Mouse (Mus musculus): ENCODE results near the gene Otop3. TPM values are rescaled to one million over a fixed set of nuclear protein-coding genes. Genes with fewer than 3 reads are reported as not detected.
"Not testable (repeated sequence)": the region's sequence is repeated elsewhere in the genome, so short reads cannot be mapped to it uniquely, and the experiment has no call there.

Gene Otop3
- polyA plus RNA-seq, 1 experiment from 2014 or later: not detected

DNA sequence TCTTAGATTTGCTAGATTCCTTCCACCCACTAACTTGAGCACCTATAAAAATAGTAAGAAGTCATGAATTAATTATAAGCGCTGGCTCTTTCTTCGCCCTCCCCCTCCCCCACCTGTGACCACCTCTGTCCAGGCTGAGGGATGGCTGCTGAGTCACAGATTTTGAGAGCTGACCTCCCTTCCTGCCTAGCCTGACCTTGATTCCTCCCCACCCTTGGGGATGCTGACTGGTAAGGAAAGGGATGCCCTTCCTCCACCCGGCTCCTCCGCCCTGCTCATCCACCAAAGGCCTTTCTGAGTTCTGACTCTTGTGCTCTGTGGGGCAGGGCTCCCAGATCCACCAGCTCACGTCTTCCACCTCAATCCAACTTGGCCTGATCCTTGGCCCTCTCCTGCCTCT lies 50.1 kb downstream of the Otop3 start:
- no peak overlapping the region for H3K4me3 ChIP-seq (ENCODE audit: low read depth, low read length)
- no peak overlapping the region for H3K9ac ChIP-seq (ENCODE audit: low read length)
- WGBS: 76% methylated on average over 5 of the region's 5 CpGs
- no peak overlapping the region for H3K4me2 ChIP-seq (ENCODE audit: low read depth, severe bottlenecking)
- no peak for DNase-seq (ENCODE audit: low spot score)
- H3K4me1 ChIP-seq (ENCODE audit: control insufficient read depth, insufficient read depth, low read length): peaks cover 23% of the 10 kb centered on the region
- no peaks in the 10 kb centered on the region for H3K27me3 ChIP-seq (ENCODE audit: control insufficient read depth, insufficient read depth, low read length)
- no peak overlapping the region for H3K27ac ChIP-seq (replicated peaks; ENCODE audit: low read depth, low read length)
- H3K36me3 ChIP-seq (ENCODE audit: control insufficient read depth, insufficient read depth, low read length): no peaks in the 10 kb centered on the region
- ATAC-seq (ENCODE audit: insufficient number of reproducible peaks, low FRiP score, low TSS enrichment, low read depth): no peak
- no peaks in the 10 kb centered on the region for H3K9me3 ChIP-seq (ENCODE audit: control insufficient read depth, low read length)

DNA sequence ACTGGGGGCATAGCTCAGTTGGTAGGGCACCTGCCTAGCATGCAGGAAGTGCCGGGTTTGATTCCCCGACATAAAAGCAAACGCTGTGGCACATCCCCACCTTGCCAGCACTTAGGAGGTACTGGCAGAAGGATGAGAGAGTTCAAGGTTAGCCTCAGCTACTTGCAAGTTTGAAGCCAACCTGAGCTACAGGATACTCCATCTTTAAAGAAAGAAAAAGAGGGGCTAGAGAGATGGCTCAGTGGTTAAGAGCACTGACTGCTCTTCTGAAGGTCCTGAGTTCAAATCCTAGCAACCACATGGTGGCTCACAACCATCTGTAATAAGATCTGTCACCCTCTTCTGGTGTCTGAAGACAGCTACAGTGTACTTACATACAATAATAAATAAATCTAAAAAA lies 52.3 kb downstream of the Otop3 start:
- WGBS: 82% methylated on average over 3 of the region's 3 CpGs
- not testable (repeated sequence) for H3K9ac ChIP-seq (ENCODE audit: low read length); H3K4me3 ChIP-seq (ENCODE audit: low read depth, low read length); ATAC-seq (ENCODE audit: insufficient number of reproducible peaks, low FRiP score, low TSS enrichment, low read depth); H3K4me2 ChIP-seq (ENCODE audit: low read depth, severe bottlenecking); DNase-seq (ENCODE audit: low spot score); H3K27ac ChIP-seq (replicated peaks; ENCODE audit: low read depth, low read length); H3K9me3 ChIP-seq (ENCODE audit: control insufficient read depth, low read length); H3K27me3 ChIP-seq (ENCODE audit: control insufficient read depth, insufficient read depth, low read length); H3K36me3 ChIP-seq (ENCODE audit: control insufficient read depth, insufficient read depth, low read length)
- peaks cover 18% of the 10 kb centered on the region for H3K4me1 ChIP-seq (ENCODE audit: control insufficient read depth, insufficient read depth, low read length)

DNA sequence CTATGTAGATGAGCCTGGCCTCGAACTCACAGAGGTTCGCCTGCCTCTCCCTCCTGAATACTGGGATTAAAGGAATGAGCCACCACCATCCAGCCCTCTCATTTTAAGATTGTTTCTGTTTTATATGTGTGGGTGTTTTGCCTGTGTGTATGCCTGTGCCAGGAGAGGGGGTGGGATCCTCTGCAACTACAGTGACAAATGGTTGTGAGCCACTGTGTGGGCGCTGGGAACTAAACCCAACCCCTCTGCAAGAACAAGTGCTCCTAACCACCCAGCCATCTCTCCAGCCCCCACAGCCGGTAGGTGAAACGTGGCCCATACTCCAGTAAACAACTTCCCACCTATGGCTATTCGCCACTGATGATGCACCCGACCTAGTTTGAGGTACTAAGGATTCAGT lies 56.8 kb downstream of the Otop3 start:
- no peaks in the 10 kb centered on the region for H3K27me3 ChIP-seq (ENCODE audit: control insufficient read depth, insufficient read depth, low read length)
- no peak overlapping the region for H3K4me2 ChIP-seq (ENCODE audit: low read depth, severe bottlenecking)
- WGBS: 94% methylated on average over 7 of the region's 7 CpGs

DNA sequence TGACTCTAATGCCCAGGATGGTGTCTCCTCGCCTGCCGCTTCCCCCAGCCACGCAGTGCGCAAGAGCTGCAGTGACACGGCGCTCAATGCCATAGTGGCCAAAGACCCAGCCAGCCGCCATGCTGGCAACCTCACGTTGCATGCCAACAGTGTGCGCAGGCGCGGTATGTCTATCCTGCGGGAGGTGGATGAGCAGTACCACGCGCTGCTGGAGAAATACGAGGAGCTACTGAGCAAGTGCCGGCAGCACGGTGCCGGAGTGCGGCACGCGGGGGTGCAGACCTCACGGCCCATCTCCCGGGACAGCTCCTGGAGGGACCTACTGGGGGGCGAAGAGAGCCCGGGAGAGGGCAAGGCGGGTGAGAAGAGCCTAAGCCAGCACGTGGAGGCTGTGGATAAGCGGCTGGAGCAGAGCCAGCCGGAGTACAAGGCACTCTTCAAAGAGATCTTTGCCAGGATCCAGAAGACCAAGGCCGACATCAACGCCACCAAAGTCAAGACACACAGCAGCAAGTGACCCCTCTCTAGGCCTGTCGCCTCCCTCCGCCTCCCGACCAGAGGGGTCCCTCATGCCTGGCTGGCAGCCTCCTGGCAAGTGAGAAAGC lies 59.3 kb downstream of the Otop3 start:
- WGBS: 54% methylated on average over 34 of the region's 34 CpGs
- DNase-seq (ENCODE audit: low spot score) (peak; percentile 36), ATAC-seq (ENCODE audit: insufficient number of reproducible peaks, low FRiP score, low TSS enrichment, low read depth) (no peak)
- no peak overlapping the region for H3K9ac ChIP-seq (ENCODE audit: low read length)
- H3K4me2 ChIP-seq (ENCODE audit: low read depth, severe bottlenecking): no peak overlapping the region
- no peak overlapping the region for H3K27ac ChIP-seq (replicated peaks; ENCODE audit: low read depth, low read length)
- H3K4me1 ChIP-seq (ENCODE audit: control insufficient read depth, insufficient read depth, low read length): no peaks in the 10 kb centered on the region
- no peak overlapping the region for H3K4me3 ChIP-seq (ENCODE audit: low read depth, low read length)
- H3K9me3 ChIP-seq (ENCODE audit: control insufficient read depth, low read length): no peaks in the 10 kb centered on the region
- peaks cover 11% of the 10 kb centered on the region for H3K36me3 ChIP-seq (ENCODE audit: control insufficient read depth, insufficient read depth, low read length)
- no peaks in the 10 kb centered on the region for H3K27me3 ChIP-seq (ENCODE audit: control insufficient read depth, insufficient read depth, low read length)

More for the DNA sequence above, 56.8 kb downstream of the Otop3 start:
- no peak for DNase-seq (ENCODE audit: low spot score)
- Histone ChIP-seq H3K36me3 (ENCODE audit: control insufficient read depth, insufficient read depth, low read length) (peaks cover 11% of the 10 kb centered on the region), H3K27ac (replicated peaks; ENCODE audit: low read depth, low read length) (no peak overlapping the region), H3K9me3 (ENCODE audit: control insufficient read depth, low read length) (no peaks in the 10 kb centered on the region), H3K4me1 (ENCODE audit: control insufficient read depth, insufficient read depth, low read length) (no peaks in the 10 kb centered on the region), H3K4me3 (ENCODE audit: low read depth, low read length) (no peak overlapping the region), H3K9ac (ENCODE audit: low read length) (no peak overlapping the region)
- ATAC-seq (ENCODE audit: insufficient number of reproducible peaks, low FRiP score, low TSS enrichment, low read depth): no peak

Other genes with a start within 250 kb of the Otop3 start
- 1.1 and 1.2 TPM in 2 replicates for gene Rab37, start 243.3 kb upstream of the Otop3 start, polyA plus RNA-seq (2014; fragmentation: Nextera tagmentation; extraction: Ambion mirVana)
- 0.19 TPM in 1 of 2 replicates, not detected in the other for gene Cd300lf, start 200.7 kb upstream of the Otop3 start, polyA plus RNA-seq (2014; fragmentation: Nextera tagmentation; extraction: Ambion mirVana)
- gene Slc9a3r1, start 171.4 kb upstream of the Otop3 start, polyA plus RNA-seq (2014; fragmentation: Nextera tagmentation; extraction: Ambion mirVana): 24.9 and 29.5 TPM in 2 replicates
- gene Tmem104, start 147.2 kb upstream of the Otop3 start, polyA plus RNA-seq (2014; fragmentation: Nextera tagmentation; extraction: Ambion mirVana): 7.7 and 9.8 TPM in 2 replicates
- 17.1 and 21.0 TPM in 2 replicates for gene Nat9, start 146.9 kb upstream of the Otop3 start, polyA plus RNA-seq (2014; fragmentation: Nextera tagmentation; extraction: Ambion mirVana)
- 0.04 and 0.06 TPM in 2 replicates for gene Grin2c, start 67.5 kb upstream of the Otop3 start, polyA plus RNA-seq (2014; fragmentation: Nextera tagmentation; extraction: Ambion mirVana)
- gene Fdxr, start 57.7 kb upstream of the Otop3 start, polyA plus RNA-seq (2014; fragmentation: Nextera tagmentation; extraction: Ambion mirVana): 10.2 and 15.6 TPM in 2 replicates
- 0.04 and 0.11 TPM in 2 replicates for gene Fads6, start 37.1 kb upstream of the Otop3 start, polyA plus RNA-seq (2014; fragmentation: Nextera tagmentation; extraction: Ambion mirVana)
- not detected in 2 replicates for gene Otop2, start 27.6 kb upstream of the Otop3 start, polyA plus RNA-seq (2014; fragmentation: Nextera tagmentation; extraction: Ambion mirVana)
- not detected in 2 replicates for gene Ush1g, start 12.7 kb upstream of the Otop3 start, polyA plus RNA-seq (2014; fragmentation: Nextera tagmentation; extraction: Ambion mirVana)
- 1.6 and 2.5 TPM in 2 replicates for gene Hid1, start 33.0 kb downstream of the Otop3 start, polyA plus RNA-seq (2014; fragmentation: Nextera tagmentation; extraction: Ambion mirVana)
- 14.6 and 15.1 TPM in 2 replicates for gene Cdr2l, start 47.2 kb downstream of the Otop3 start, polyA plus RNA-seq (2014; fragmentation: Nextera tagmentation; extraction: Ambion mirVana)
- 187 and 197 TPM in 2 replicates for gene Mrpl58, start 69.0 kb downstream of the Otop3 start, polyA plus RNA-seq (2014; fragmentation: Nextera tagmentation; extraction: Ambion mirVana)
- 943 and 945 TPM in 2 replicates for gene Atp5h, start 85.2 kb downstream of the Otop3 start, polyA plus RNA-seq (2014; fragmentation: Nextera tagmentation; extraction: Ambion mirVana)
- 17.6 and 23.5 TPM in 2 replicates for gene Kctd2, start 85.4 kb downstream of the Otop3 start, polyA plus RNA-seq (2014; fragmentation: Nextera tagmentation; extraction: Ambion mirVana)
- gene Trim80, start 105.8 kb downstream of the Otop3 start, polyA plus RNA-seq (2014; fragmentation: Nextera tagmentation; extraction: Ambion mirVana): 0.21 TPM in 1 of 2 replicates, not detected in the other
- 0.09 and 0.26 TPM in 2 replicates for gene Slc16a5, start 127.7 kb downstream of the Otop3 start, polyA plus RNA-seq (2014; fragmentation: Nextera tagmentation; extraction: Ambion mirVana)
- 7.7 and 8.8 TPM in 2 replicates for gene Armc7, start 140.9 kb downstream of the Otop3 start, polyA plus RNA-seq (2014; fragmentation: Nextera tagmentation; extraction: Ambion mirVana)
- gene Nt5c, start 157.1 kb downstream of the Otop3 start, polyA plus RNA-seq (2014; fragmentation: Nextera tagmentation; extraction: Ambion mirVana): 58.2 and 60.9 TPM in 2 replicates
- 526 and 537 TPM in 2 replicates for gene Jpt1, start 179.7 kb downstream of the Otop3 start, polyA plus RNA-seq (2014; fragmentation: Nextera tagmentation; extraction: Ambion mirVana)
- 1,466 and 1,467 TPM in 2 replicates for gene Sumo2, start 201.5 kb downstream of the Otop3 start, polyA plus RNA-seq (2014; fragmentation: Nextera tagmentation; extraction: Ambion mirVana)
- gene Nup85, start 229.7 kb downstream of the Otop3 start, polyA plus RNA-seq (2014; fragmentation: Nextera tagmentation; extraction: Ambion mirVana): 213 and 220 TPM in 2 replicates

All from limb, embryonic 11.5 days (tissue).